Mouse (Mus musculus) Patski (cell line): Measurements from ENCODE around the gene Cbx8. TPM values are rescaled to one million over a fixed set of nuclear protein-coding genes. Genes with fewer than 3 reads are reported as not detected.

Experiments
- ATAC-seq: fragments of 100-300 bp; one replicate; pipeline ENCODE4 v1.8.0; 2021
- CTCF ChIA-PET: fragments of 350-600 bp; sonication (Branson Sonifier 250); formaldehyde crosslinking; loops from one replicate; lab custom pipeline; 2022; ENCODE audit warnings: inconsistent platforms; lab: Charles Lee
- POLR2A ChIA-PET: fragments of 350-600 bp; sonication (Branson Sonifier 250); formaldehyde crosslinking; loops from one replicate; lab custom pipeline; 2022; ENCODE audit warnings: antibody characterized with exemption, inconsistent platforms; lab: Charles Lee
- DNase-seq: peaks from one replicate; pipeline ENCODE4 v3.0.0-alpha.2; 2011; ENCODE audit warnings: low read depth, low spot score
- H3K27me3 ChIP-seq: fragments of 371-371 bp; one replicate; pipeline ENCODE4 v1.5.1; 2021
- CTCF ChIP-seq: fragments of 100-300 bp; IDR thresholded peaks from one replicate; pipeline ENCODE4 v1.5.1; 2021
- in situ Hi-C: fragments of 300-500 bp; cut with MboI; formaldehyde crosslinking; loops from 3 replicates; pipeline ENCODE4 v1.11.1; 2018; ENCODE audit warnings: low pct_unique_long_range_greater_than_20kb, mixed read lengths
- polyA plus RNA-seq: library from polyadenylated mRNA; unstranded; gene quantifications from one replicate; pipeline ENCODE4 v1.2.3, GENCODE M21; 2021

The Cbx8 gene
- polyA plus RNA-seq, 1 experiment from 2014 or later: 14.6 TPM

DNA sequence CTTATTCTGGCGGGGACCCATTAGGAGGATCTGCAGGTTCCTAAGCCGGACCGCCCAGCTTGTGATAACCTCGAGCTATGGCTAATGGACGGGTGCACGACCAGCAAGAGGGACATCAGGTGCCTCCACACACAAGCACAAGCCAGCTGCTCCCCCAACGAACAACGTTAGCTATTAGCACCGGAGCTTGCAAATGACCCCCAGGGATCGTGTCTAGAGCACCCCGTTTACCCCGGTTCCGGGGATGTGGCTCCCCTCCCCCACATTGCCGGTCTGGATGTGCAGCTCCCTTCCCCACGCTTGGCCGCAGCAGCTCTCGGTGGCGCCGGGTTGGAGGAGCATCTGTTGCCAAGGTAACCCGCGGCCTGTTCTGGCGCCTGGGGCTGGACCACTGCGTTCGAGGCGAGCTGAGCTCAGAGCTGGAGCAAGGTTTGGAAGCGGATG lies 41.4 kb downstream of the Cbx8 start:
- in situ Hi-C loops: no loop called here
- peaks cover 19% of the 10 kb centered on the region for H3K27me3 ChIP-seq
- ATAC-seq (no peak), DNase-seq (no peak)
- ChIA-PET CTCF (interaction anchor here (0.9 to 1.4 kb wide), 4 partner anchors 18 to 61 kb away, joined by 3 to 4 read pairs (median 4); no protein-coding TSS in a partner anchor), POLR2A (no interaction called here)
- no peak for TF ChIP-seq CTCF

DNA sequence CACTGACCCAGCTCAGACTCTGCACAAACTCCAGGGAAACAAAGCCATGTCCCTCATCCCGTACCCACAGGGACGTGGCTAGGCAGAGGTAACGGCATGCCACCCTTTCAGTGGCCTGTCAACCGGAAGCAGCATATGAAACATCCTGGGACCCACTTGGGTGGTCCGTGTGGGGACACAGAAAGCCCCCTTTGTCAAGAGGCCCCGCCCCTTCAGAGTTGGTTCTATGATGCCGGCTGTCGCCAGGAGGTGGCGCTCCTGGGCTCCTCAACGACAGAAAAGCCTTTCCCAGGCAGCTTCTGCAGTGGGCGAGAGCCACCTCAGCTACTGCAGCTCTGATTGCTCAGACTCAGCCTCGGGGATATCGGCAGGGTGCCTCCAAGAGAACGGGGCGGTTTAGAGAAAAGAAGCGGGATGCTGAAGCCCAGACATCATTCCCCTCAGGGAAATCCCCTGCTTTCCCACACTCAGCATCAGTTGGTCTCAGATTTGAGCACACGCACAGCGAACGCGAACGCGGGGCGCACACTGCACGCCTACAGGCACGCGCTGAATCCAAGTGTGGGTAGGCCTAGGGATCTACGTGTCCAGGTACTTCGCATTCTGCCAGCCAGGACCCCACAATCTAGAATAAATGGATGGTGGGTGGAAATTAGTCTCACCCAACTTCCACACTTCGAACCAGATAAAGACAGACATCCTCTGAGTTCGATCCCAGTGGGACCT lies 42.1 kb downstream of the Cbx8 start:
- CTCF ChIA-PET: interaction anchor here (0.7 to 1.4 kb wide), 6 partner anchors 19 to 61 kb away, joined by 3 to 4 read pairs (median 3); no protein-coding TSS in a partner anchor
- ATAC-seq (no peak), DNase-seq (no peak)
- peaks cover 19% of the 10 kb centered on the region for H3K27me3 ChIP-seq
- POLR2A ChIA-PET: interaction anchor here (0.8 kb wide), 1 partner anchor 53 kb away, joined by 3 read pairs; no protein-coding TSS in a partner anchor
- peak; percentile 96 for TF ChIP-seq CTCF
- in situ Hi-C loops: no loop called here

DNA sequence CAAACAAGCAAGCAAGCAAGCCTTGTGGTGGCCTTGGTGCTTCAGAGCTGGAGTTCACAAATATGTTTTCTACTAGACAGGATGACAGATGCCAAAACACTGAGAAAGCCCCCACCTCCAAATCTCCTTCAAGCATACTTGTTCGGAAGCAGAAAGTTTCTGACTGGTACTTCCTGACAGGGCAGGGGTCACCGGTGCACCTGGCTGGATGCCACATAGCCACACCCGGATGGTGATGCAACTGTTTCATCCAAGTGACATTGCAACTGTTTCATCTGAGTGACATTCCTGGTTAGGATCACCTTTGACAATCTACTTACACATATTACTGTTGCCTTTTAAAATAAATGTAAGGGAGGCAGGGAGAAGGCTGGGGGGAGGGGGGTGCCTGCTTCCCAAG lies 43.6 kb downstream of the Cbx8 start:
- in situ Hi-C loops: no loop called here
- no peak for ATAC-seq
- ChIA-PET CTCF (no interaction called here), POLR2A (no interaction called here)
- DNase-seq: no peak
- H3K27me3 ChIP-seq: peaks cover 16% of the 10 kb centered on the region
- no peak for TF ChIP-seq CTCF

DNA sequence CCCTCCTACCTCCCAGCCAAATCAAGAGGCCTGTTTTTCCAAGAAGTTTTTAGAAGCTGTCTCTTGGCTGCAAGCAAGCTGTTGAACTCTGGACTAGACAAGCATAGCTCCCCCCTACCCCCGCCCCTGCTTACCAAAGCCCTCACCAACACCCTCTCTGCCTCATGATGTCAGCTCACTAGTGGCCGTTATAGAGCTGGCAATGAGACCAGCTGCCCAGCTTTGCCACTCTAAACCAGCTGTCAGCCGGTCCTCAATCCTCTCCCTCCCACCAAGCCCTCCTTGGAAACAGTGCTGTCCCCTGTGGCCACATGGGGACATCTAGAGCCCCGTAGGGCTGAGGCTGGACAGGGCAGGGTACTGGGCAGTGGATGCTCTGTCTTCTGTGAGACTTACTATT lies 45.3 kb downstream of the Cbx8 start:
- in situ Hi-C loops: no loop called here
- no peak for ATAC-seq

DNA sequence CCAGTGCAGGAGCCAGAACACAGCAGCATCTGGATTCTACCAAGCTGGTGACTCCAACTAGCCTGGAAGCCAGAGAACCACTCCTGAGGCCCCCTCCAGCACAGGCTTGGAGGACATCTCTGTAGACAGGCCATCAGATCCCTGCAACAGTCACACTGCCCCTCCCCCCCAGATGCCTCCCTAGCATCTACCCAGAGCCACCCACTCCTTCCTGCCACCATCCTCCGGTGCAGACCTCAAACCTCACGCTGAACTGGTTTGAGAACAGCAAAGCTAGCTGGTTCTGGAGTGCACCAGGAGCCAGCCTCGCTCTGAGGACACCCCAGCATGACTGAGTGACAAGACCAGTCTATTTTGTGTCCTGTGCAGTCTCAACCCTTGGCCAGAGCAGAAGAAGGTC lies 48.0 kb downstream of the Cbx8 start:
- ChIA-PET POLR2A (no interaction called here), CTCF (no interaction called here)
- DNase-seq: no peak
- no peak for ATAC-seq
- TF ChIP-seq CTCF: no peak
- H3K27me3 ChIP-seq: peaks cover 16% of the 10 kb centered on the region
- in situ Hi-C loops: no loop called here

More for the DNA sequence above, 45.3 kb downstream of the Cbx8 start:
- no peak for TF ChIP-seq CTCF
- DNase-seq: no peak
- H3K27me3 ChIP-seq: peaks cover 16% of the 10 kb centered on the region
- POLR2A ChIA-PET: interaction anchor here (0.6 kb wide), 1 partner anchor 696 kb away, joined by 3 read pairs; no protein-coding TSS in a partner anchor
- CTCF ChIA-PET: no interaction called here

DNA sequence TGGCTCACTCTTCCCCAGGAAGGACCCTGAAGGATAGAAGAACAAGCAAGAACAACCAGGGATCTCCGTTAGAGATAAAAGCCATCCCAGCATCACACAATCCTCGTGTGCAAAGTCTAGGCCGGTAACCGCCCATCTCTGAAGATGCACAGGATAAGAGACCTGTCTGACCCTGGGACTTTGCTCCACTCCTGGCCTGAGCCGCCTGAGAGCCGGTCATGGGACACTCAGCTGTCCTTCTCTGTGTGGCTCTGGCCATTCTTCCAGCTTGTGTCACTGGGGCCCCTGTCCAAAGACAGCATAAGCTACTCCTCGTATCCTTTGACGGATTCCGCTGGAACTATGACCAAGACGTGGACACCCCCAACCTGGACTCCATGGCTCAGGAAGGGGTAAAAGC lies 52.8 kb downstream of the Cbx8 start, which contains the start of gene Enpp7:
Gene Enpp7, plus strand, starts transcription at position 190 of the 400 bp plus-strand sequence.
- CTCF ChIA-PET: no interaction called here
- POLR2A ChIA-PET: no interaction called here

More for the DNA sequence above, 52.8 kb downstream of the Cbx8 start, which contains the start of gene Enpp7:
- H3K27me3 ChIP-seq: no peaks in the 10 kb centered on the region
- in situ Hi-C loops: no loop called here
- ATAC-seq: no peak
- DNase-seq: no peak
- TF ChIP-seq CTCF: no peak

Other genes with a start within 250 kb of the Cbx8 start
- not detected for gene Rbfox3, start 129.4 kb downstream of the Cbx8 start, polyA plus RNA-seq
- not detected for gene Enpp7, start 52.8 kb downstream of the Cbx8 start, polyA plus RNA-seq
- gene Cbx2, start 18.0 kb downstream of the Cbx8 start, polyA plus RNA-seq: 9.3 TPM
- 22.0 TPM for gene Cbx4, start 45.3 kb upstream of the Cbx8 start, polyA plus RNA-seq
- 17.4 TPM for gene Tbc1d16, start 187.5 kb upstream of the Cbx8 start, polyA plus RNA-seq
- gene Ccdc40, start 187.6 kb upstream of the Cbx8 start, polyA plus RNA-seq: 0.13 TPM
- gene Gaa, start 226.9 kb upstream of the Cbx8 start, polyA plus RNA-seq: 263 TPM